Mouse (Mus musculus): ENCODE measurements around the gene Atp6v0a1. TPM values are rescaled to one million over a fixed set of nuclear protein-coding genes. Genes with fewer than 3 reads are reported as not detected.

Gene Atp6v0a1
- polyA plus RNA-seq, 1 experiment from 2014 or later = 17.6 TPM

DNA sequence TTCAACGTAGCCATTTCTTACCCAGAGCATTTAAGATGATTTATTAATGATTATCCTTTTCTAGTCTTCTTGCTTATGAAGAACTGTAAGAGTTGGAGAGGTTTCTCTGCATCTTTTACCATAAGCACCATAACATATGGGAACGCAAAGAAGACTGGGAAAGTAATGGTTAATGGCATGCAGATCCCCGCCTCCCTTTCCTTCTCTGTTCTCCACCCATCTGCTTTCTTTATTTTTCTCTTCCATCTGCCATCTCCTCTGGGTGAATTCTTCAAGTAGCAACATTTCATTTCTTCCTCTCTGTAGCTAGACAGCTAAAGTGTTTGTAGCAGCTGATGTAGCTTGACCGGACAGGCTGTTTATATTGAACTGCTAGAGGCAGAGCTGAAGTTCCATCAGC, 14.7 kb downstream of the Atp6v0a1 start:
- DNase-seq (ENCODE audit: low spot score) = no peak

DNA sequence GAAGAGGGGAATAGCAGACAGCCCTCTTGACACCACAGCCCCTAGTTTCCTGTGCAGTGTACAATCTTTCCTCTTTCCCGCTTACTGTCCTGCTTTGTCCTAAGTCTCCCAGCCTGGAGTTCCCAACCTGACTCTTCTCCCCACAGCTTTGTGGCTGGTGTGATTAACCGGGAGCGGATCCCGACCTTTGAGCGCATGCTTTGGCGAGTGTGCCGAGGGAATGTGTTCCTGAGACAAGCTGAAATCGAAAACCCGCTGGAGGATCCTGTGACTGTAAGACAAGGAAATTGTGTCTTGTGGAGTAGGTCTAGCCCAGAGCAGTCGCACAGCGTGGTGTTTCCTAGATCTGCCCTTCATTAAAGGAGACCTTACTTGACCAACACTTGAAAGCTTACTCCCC, 17.9 kb downstream of the Atp6v0a1 start:
- no peak for DNase-seq (ENCODE audit: low spot score)

DNA sequence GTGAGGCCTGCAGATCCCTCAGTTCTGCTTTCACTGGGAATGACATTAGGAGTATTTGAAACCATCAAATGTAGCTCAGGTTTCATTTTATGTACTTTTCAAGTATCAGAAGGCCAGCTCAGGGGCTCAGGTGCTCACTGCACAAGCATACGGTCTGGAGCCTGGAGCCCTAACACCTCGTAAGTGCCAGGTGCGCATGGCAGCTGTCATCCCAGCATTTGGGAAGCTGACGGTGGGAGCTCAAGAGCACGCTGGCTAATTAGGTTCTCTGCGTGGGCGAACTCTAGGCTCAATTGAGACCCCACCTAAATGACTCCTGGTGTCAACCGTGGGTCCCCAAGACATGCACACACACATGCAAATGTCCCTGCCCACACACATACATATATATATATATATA, 20.1 kb downstream of the Atp6v0a1 start:
- DNase-seq (ENCODE audit: low spot score) = no peak

DNA sequence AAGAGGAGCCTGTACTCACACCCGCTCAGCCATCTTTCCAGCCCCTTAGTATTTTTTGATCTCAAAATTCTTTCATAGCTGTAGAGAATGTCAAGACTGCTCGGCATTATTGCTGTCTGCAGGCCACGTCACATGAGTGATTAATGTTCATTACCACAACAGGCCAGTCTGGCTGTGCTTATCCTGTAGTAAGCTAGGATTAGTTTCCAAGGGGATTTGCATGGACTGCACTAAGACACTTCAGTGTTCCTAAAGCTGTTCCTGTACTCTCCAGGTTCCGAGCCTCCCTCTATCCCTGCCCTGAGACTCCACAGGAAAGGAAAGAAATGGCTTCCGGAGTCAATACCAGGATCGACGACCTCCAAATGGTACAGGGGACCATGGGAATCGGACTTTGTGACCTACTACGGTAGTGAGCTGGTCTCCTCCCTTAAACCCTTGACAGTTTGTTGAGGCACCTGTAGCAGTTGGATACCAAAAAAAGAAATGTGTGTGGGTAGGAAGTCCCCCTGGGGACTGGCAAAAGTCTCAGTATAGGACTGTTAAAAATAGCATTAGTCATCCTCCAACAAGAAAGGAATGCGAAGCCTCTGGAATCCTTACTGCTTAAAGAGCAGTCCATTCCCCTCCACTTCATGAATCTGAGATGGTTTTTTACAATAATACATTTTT, 21.0 kb downstream of the Atp6v0a1 start:
- DNase-seq (ENCODE audit: low spot score) = no peak

DNA sequence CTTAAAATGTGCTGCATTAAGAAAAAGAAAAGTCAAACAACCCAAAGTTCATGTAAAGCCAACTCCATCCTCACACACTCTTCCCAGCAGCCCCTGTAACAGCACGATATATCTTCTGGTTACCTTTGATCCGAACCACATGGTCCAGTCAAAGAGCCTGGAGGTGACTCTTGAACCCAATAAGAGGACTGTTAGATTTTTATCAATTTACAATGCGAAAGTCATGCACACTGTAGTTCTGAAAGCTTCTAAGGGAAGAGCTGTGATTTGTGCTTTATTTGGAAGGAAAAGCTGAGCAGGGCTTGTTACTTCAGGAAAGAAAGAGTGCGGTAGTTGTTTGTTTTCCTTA, 21.5 kb downstream of the Atp6v0a1 start:
- DNase-seq (ENCODE audit: low spot score) = no peak

DNA sequence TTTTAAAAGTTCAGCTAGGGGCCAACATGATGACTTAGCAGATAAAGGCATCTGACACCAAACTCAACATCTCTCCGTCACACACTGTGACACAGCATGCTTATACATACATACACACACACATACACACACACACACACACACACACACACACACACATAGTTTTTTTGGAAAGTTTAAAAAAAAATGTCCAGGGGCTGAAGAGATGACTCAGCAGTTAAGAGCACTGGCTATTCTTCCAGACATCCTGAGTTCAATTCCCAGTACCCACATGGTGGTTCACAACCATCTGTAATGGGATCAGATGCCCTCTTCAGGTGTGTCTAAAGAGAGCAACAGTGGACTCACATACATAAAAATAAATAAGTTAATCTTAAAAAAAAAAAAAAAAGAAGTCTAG, 22.2 kb downstream of the Atp6v0a1 start:
- no peak for DNase-seq (ENCODE audit: low spot score)

DNA sequence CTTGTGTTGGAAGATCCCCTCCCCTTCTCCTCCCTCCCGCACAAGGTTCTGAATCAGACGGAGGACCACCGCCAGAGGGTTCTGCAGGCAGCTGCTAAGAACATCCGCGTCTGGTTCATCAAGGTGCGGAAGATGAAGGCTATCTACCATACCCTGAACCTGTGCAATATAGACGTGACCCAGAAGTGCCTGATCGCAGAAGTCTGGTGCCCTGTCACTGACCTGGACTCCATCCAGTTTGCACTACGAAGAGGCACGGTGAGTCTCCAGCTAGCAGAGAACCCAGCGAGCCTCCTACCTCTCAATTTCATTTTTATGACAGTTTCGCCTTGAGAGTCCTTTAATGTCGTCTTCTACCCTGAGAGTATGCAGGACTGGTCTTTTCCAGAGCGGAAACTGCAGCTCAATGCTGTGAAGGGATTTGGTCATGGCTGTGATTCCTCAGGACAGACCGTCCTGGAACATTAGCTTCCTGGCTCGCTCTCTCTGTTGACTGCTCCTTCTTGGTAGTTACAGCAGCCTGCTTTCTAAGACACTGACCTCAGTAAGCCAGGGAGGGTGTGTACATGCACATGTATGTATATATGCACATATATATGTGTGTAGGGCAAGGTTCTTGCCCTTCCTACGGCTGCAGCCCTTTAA, 24.7 kb downstream of the Atp6v0a1 start:
- no peak for DNase-seq (ENCODE audit: low spot score)

DNA sequence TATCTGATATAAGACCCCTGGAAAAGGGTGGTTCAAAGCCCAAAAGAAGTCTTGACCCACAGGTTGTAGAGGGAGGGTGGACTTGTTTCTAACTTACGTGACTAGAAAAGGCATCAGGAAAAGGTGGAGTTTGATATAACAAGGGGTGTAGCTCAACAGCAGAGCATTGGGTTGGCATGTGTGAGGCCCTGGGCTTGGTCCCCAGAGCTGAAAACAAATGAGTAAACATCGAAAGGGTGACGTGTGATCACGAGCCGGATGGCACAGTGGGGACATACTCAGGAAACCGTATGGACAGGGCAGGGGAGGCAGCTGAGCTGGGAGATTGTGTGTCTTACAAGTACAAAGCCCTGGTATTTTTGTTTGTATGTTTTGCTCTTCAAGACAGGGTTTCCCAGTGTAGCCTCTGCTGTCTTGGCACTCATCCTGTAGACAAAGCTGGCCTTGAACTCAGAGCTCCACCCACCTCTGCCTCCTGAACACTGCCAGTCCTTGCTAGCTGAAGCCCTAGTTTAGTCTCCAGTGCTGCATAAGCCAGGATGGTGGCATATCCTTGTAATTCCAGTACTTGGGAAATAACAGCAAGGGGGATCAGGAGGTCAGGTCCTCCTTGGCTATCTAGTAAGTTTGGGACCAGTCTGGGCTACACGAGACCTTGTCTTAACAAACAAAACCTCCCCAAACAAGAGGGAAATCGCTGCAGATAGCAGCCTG, 25.5 kb downstream of the Atp6v0a1 start:
- no peak for DNase-seq (ENCODE audit: low spot score)

DNA sequence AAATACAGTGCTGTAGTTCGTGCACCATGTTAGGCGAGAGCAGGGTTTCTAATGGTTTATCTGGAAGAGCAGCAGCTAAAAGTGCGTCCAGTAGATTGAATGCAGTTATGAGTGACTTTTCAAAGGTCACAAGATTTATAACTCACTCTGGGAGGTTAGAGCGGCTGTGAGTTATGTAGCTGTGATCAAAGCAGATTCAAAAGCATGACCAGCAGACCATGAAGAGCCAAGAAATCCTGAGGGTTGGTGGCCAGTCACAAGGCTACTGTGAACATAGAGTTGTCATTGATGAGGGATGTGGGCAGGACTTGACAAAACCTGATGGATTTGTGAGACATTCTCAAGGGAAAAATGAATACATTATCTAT, 26.1 kb downstream of the Atp6v0a1 start:
- no peak for DNase-seq (ENCODE audit: low spot score)

DNA sequence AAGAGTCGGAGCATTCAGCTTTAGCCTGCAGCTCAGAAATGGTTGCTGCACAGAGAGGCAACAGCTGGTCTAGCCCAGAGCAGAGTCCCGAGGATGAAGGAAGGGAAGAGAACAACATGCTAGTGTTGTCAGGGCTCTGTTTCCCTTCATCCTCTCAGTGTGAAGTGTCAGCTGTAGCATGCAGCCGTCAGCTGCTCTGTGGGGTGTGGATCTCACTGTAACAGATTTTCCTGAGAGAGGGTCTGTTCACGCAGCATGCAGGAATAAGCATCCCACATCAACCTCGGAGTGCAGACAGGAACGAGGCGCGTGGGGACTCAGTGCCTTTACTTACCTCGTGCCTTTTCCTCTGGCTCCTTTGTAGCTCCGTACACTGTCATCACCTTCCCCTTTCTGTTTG, 28.5 kb downstream of the Atp6v0a1 start:
- no peak for DNase-seq (ENCODE audit: low spot score)

DNA sequence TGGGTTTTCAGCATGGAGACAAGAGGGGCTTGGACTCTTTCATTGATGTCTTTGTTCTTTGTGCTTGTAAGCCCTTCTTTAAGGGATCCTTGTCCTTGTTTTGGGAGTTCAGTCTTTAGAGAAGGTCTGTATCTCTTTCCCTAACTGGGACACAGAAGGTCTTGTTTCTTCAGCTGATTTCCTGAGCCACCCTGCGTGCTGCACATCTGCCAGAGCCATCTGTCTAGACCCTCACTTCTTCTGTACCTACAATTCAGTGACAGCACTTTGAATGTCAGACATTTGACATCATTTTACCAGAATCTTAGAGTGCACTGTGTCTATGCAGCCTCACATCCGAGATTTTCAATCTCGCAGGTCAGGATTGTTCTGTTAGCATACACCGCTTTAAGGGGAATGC, 36.6 kb downstream of the Atp6v0a1 start:
- no peak for DNase-seq (ENCODE audit: low spot score)

DNA sequence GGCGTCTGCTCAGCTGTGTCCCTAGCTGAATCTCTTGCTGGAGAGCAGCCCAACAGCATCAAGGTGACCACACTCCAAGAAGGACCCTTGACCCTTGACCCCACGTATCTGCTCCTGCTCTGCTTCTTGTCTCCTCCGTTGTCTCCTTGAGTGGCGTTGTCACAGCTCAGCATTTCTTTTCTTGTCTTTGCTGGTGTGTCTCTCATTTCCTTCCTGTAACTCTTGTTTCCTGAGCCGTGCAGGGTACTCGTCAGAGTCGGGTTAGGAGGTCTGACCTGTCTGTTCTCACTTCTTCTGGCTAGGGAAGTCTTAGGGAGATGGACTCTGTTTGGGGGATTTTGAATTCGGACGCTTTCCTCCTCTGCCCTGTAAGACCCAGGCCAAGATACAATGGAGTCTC, 37.2 kb downstream of the Atp6v0a1 start:
- peak; percentile 46 for DNase-seq (ENCODE audit: low spot score)

DNA sequence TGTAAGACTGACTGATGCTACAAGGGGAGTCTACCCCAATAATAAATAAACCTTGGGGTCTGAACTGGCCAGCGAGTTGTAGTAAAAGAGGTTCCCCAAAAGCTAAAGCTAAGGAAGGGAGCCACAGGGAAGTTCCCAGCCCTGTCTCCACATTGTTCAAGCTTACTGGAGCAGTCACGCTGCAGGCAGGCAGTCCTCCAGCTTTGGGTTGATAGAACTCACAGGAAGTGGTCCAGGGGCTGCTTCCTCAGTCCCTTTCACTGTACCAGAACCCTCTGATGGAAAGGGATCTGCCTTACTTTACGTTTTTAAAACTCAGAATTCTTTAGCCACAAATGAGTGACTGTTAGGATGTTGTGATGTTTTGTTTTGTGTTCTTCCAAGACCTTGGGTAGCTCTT, 38.2 kb downstream of the Atp6v0a1 start:
- peak; percentile 30 for DNase-seq (ENCODE audit: low spot score)

DNA sequence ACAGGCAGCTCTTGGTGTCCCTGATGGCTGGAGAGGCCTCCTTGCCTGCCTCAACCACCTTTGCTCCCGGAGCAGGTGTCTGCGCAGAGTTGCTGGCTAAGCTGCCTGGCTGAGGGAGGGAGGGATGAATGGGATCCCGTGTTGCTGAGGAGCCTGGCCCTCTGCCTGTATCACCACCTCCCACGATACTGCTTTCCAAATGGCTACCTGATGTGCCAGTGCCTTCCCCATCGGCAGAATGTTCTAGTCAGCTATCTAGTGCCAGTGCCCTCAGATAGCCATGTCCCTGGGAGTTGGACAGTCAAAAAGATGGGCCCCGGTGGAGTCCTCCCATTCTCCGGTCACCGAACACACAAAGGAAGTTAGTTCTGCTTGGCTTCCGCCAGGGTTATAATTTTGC, 41.1 kb downstream of the Atp6v0a1 start:
- DNase-seq (ENCODE audit: low spot score) = no peak

DNA sequence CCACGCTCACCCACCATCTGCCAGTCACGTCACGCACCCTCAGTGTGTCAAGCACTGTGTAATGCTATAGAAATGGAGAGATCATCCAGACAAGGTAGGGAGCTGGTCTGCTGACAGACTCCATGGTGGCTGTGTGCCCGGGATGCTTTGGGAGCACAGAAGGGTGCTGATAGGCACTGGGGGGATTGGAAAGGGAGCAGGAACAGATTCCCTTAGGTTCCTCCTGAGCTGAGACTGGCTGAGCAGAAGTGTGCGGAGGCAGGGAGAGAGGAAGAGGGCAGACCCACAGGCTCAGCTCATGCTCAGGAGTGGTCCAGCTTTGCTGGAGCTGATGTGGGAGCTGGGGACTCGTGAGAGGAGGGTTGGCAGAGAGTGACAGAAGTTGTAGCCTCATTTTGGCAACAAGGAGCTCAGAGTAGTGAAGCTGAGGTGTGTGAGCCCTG, 41.8 kb downstream of the Atp6v0a1 start:
- no peak for DNase-seq (ENCODE audit: low spot score)

DNA sequence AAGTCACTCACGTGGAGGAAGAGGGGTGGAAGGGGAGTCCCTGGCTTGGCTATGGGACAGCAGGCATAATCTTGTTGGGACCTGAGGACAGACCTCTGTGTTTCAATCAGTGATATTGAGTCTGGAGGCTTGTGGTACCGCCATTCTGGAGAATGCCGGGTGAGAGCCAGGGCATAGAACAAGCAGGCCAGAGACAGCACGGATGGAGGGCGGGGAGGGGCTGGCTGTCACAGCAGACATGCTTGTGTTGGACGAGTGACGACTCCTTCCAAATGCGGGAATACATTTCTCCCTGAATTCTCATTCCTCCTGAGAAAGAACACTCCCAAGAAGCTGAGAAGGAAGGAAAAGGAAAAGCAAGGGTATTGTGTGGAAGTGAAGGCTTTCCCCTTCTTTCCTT, 42.4 kb downstream of the Atp6v0a1 start:
- DNase-seq (ENCODE audit: low spot score) = no peak

DNA sequence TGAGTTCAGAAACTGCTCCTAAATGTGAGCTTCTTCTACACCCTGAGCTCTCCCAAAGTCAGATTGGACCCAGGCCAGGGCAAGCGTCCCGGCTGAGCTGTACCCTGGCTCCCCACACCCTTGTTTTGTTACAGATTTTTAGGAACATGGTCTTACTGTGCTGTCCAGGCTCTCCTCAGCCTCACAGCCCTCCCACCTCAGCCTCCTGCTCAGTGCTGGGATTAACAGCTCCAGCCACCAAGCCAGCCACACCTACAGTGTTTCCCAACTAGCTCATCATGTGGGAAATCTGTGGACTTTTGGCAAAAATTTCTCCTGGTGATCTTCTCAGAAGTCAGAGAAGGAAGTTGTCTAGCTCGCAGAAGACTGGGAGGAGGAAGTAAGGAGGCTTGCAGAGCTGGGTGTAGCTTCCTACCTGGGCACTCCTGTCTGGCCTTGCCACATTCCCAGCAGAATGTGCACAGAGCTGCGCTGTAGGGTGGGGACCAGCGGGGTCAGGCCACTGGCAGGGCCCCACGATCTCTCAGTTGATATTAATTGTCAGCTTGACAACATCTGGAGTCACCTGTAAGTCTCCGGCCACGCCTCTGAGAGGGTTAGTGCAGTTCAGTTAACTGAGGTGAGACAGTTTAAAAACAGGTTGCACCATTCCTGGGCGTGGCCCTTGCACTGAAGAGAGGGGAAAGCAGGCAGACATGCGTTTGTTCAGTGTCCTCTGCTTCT, 43.7 kb downstream of the Atp6v0a1 start:
- no peak for DNase-seq (ENCODE audit: low spot score)

DNA sequence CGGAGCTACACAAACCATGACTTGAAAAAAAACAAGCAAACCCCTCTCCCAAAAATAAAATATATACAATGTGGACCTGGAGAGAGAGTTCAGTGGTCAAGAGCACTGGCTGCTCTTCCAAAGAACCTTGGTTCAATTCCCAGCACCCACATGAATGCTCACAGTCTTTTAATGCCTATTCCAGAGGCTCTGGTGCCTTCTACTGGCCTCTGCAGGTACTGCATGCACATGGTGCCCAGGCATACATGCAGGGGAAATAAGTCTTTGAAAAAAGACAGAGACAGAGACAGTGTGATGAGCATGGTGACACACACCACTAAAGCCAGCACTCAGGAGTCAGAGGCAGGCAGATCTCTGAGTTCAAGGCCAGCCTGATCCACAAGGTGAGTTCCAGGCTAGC, 44.7 kb downstream of the Atp6v0a1 start:
- DNase-seq (ENCODE audit: low spot score) = no peak

DNA sequence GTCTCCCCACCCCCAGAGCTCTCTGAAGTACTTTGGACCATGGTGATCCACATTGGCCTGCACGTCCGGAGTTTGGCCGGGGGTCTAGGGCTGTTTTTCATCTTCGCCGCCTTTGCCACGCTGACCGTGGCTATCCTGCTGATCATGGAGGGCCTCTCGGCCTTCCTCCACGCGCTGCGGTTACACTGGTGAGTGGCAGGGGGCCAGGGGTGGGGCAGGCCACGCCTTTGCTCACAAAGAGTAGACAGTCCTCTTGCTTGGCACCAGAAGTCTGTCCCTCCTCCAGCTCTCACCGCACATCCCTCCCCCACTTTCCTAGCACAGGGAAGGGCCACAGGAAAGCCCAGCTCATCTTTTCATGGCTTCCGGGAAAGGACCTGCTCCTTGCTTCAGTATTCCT, 46.2 kb downstream of the Atp6v0a1 start:
- no peak for DNase-seq (ENCODE audit: low spot score)

DNA sequence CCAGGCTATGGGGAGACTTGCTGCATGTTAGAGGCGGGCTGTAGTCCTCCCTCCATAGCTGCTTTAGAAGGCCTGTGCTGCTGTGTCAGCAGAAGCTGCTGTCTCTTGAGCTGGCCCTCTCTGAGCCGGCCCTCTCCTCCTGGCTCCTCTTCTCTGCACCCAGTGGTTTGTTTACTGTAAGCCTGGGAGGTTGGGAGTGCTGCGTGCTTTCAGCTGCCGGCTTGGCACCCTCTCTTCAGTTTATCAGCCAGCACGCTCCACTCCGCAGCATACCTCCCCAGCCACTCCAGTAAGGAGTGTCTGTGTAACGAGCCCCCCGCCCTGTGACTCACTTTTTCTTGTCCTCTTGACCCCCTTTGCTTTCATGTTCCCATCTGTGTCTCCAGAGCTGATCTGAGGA, 47.6 kb downstream of the Atp6v0a1 start:
- DNase-seq (ENCODE audit: low spot score) = no peak

DNA sequence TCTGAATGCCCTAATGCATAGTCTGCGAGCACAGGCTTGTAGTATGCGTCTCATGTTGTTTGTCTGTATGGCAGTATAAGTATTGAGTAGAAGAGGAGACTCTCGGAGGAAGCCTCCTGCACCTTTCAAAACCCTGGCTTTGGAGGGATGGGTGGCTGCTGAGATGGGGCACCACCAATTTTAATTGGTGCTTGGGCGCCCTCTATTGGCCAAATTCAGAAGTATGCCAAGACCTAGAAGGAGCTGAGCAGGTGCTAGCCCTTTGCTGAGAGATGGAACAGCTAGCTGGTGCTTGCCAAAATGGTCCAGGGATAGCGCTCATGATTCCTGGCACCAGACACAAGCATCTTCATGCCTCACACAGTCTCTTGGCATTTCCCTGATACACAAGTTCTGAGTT, 48.6 kb downstream of the Atp6v0a1 start:
- DNase-seq (ENCODE audit: low spot score) = peak; percentile 89

DNA sequence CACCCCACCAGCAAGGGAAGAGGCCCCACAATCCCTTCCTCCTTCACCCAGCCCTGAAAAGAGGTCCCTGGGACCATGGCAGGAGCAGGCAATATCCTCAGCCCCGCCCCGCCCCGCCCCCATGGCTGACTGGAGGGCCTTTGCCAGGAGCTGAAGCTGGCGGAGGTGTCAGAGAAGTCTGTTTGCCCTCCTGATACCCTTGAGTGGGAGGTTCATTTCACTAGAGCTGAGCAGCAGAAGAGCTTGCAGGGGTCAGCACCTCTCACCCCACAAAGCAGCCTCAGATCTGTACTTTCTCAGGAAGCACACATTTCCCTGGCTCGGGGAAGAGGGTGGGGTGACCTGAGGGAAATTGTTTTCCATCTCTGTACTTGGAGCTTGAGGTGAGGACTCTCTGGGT, 49.5 kb downstream of the Atp6v0a1 start:
- DNase-seq (ENCODE audit: low spot score) = no peak
